Mouse (Mus musculus) G1E (cell line): Measurements from ENCODE around the gene Sass6.

Experiments
- CTCF ChIP-seq: IDR thresholded peaks from 2 replicates; pipeline ENCODE4 v1.5.1; 2012; ENCODE audit warnings: low read depth, low read length, inconsistent platforms, mixed read lengths
- GATA2 ChIP-seq: IDR thresholded peaks from 2 replicates; pipeline ENCODE4 v1.6.1; 2012; ENCODE audit warnings: low read depth, low read length, inconsistent platforms, borderline replicate concordance
- POLR2AphosphoS5 ChIP-seq: IDR thresholded peaks from 2 replicates; pipeline ENCODE4 v1.6.1; 2012; ENCODE audit warnings: low read depth, low read length, inconsistent platforms; ENCODE audit not compliant: insufficient replicate concordance

- TF ChIP-seq CTCF, result no peak
- TF ChIP-seq POLR2AphosphoS5, result no peak
- no peak for TF ChIP-seq GATA2
Observed at GRCm38 (mm10) chr3:116594076-116594727, 580 bp upstream of the Sass6 start.
